Mouse (Mus musculus): Measurements from ENCODE around the gene Opn3. TPM values are rescaled to one million over a fixed set of nuclear protein-coding genes. Genes with fewer than 3 reads are reported as not detected.

Gene Opn3
- polyA plus RNA-seq (2015; fragmentation: Nextera tagmentation; extraction: Ambion mirVana): 6.0 and 6.2 TPM in 2 replicates

DNA sequence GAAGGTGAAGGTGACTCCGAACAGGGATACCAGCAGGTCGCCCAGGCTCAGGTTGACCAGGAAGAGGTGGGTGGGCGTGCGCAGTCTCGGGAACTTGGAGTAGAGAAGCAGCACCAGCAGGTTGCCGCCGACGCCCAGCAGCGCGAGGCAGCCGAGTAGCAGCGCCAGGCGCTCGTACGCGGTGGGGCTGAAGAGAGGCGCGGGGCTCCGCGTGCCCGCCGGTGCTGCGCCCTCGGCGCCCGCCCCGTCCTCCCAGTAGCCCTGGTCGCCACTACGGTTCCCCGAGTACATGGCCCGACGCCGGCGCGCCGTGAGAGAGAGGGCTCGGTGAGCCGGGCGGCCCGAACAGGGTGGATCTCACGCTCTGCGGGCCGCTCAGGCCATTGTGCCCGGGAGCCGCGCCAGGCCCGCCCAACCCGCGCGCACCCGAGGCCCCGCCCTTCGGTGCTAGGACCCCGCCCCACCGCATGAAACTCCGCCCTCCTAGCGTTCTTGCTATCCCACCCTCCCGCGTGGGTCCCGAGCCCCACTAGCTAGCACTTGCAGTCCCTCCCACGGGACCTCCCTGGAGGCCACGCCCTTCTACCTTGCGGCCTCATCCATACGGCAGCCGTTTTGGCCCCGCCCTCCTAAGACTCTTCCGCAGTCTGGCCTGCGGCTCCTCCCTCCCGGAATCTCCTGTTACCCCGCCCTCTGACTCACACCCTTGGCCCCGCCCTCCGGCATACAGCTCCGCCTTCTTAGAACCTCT lies at the start of gene Opn3, which contains the start of gene Chml:
Gene Opn3, minus strand, starts transcription at position 531 of the 751 bp plus-strand sequence.
Gene Chml, minus strand, starts transcription at position 656 of the 751 bp plus-strand sequence.
- under 1% methylated on average over 57 of the region's 73 CpGs for WGBS
- peak; percentile 99 for ATAC-seq (ENCODE audit: insufficient number of reproducible peaks, insufficient read depth, low FRiP score, low TSS enrichment, low read depth)
- peak within 1 kb of the TSS; percentile 84 for H3K27ac ChIP-seq
- no peaks in the 10 kb centered on the region for H3K9me3 ChIP-seq
- peak within 1 kb of the TSS; percentile 88 for H3K4me2 ChIP-seq
- peaks cover 20% of the 10 kb centered on the region for H3K4me1 ChIP-seq
- peak within 1 kb of the TSS; percentile 75 for H3K4me3 ChIP-seq
- H3K27me3 ChIP-seq: no peaks in the 10 kb centered on the region
- peaks cover 8% of the 10 kb centered on the region for H3K36me3 ChIP-seq
- H3K9ac ChIP-seq: peak within 1 kb of the TSS; percentile 83

- Histone ChIP-seq H3K27ac (no peak overlapping the region), H3K27me3 (no peaks in the 10 kb centered on the region), H3K4me2 (no peak overlapping the region), H3K9ac (no peak overlapping the region), H3K36me3 (no peaks in the 10 kb centered on the region), H3K4me1 (no peaks in the 10 kb centered on the region), H3K9me3 (no peaks in the 10 kb centered on the region), H3K4me3 (no peak overlapping the region)
- ATAC-seq (ENCODE audit: insufficient number of reproducible peaks, insufficient read depth, low FRiP score, low TSS enrichment, low read depth): no peak
- WGBS: 50% methylated on average over 7 of the region's 7 CpGs
Observed at GRCm38 (mm10) chr1:175725771-175726170, 33.2 kb upstream of the Opn3 start.

DNA sequence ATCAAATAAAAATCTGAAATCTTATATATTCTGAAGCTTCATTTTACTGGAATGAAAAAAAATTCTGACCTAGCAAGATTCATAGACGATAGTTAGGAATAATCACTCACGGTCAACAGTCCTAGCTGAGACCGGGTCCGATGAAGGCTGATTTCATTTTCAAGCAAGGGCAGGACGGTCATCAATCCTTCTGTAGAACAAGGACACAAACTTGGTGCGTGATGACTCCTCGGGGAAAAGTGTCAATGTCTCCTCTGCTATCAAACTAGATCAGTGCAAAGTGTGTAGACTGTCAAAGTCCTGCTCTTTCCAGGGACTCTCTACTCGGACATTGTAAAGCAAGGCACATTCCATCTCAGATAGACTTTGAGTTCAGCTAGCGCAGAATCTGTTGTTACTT lies 24.3 kb upstream of the Opn3 start:
- Histone ChIP-seq H3K9me3 (no peaks in the 10 kb centered on the region), H3K4me1 (no peaks in the 10 kb centered on the region), H3K27me3 (no peaks in the 10 kb centered on the region), H3K4me2 (no peak overlapping the region), H3K4me3 (no peak overlapping the region), H3K9ac (no peak overlapping the region), H3K36me3 (no peaks in the 10 kb centered on the region), H3K27ac (no peak overlapping the region)
- no peak for ATAC-seq (ENCODE audit: insufficient number of reproducible peaks, insufficient read depth, low FRiP score, low TSS enrichment, low read depth)
- WGBS: 86% methylated on average over 9 of the region's 9 CpGs

GRCm38 (mm10) chr1:175712338-175712909 lies 19.8 kb upstream of the Opn3 start:
- Histone ChIP-seq H3K27me3 (no peaks in the 10 kb centered on the region), H3K36me3 (no peaks in the 10 kb centered on the region), H3K9ac (no peak overlapping the region), H3K4me2 (no peak overlapping the region), H3K9me3 (no peaks in the 10 kb centered on the region), H3K4me3 (no peak overlapping the region), H3K4me1 (no peaks in the 10 kb centered on the region), H3K27ac (no peak overlapping the region)
- ATAC-seq (ENCODE audit: insufficient number of reproducible peaks, insufficient read depth, low FRiP score, low TSS enrichment, low read depth): no peak
- WGBS: 79% methylated on average over 11 of the region's 11 CpGs

- Histone ChIP-seq H3K27ac (no peak overlapping the region), H3K4me3 (no peak overlapping the region), H3K4me2 (no peak overlapping the region), H3K9ac (no peak overlapping the region), H3K9me3 (no peaks in the 10 kb centered on the region), H3K4me1 (no peaks in the 10 kb centered on the region), H3K27me3 (no peaks in the 10 kb centered on the region), H3K36me3 (no peaks in the 10 kb centered on the region)
- ATAC-seq (ENCODE audit: insufficient number of reproducible peaks, insufficient read depth, low FRiP score, low TSS enrichment, low read depth): no peak
Observed at GRCm38 (mm10) chr1:175708013-175708412, 15.4 kb upstream of the Opn3 start.

GRCm38 (mm10) chr1:175707599-175707998 lies 15.0 kb upstream of the Opn3 start:
- H3K4me3 ChIP-seq: no peak overlapping the region
- 69% methylated on average over 5 of the region's 5 CpGs for WGBS
- H3K9ac ChIP-seq: no peak overlapping the region
- H3K9me3 ChIP-seq: no peaks in the 10 kb centered on the region
- no peaks in the 10 kb centered on the region for H3K4me1 ChIP-seq
- H3K36me3 ChIP-seq: no peaks in the 10 kb centered on the region
- no peak overlapping the region for H3K27ac ChIP-seq
- no peak overlapping the region for H3K4me2 ChIP-seq
- no peak for ATAC-seq (ENCODE audit: insufficient number of reproducible peaks, insufficient read depth, low FRiP score, low TSS enrichment, low read depth)
- H3K27me3 ChIP-seq: no peaks in the 10 kb centered on the region

DNA sequence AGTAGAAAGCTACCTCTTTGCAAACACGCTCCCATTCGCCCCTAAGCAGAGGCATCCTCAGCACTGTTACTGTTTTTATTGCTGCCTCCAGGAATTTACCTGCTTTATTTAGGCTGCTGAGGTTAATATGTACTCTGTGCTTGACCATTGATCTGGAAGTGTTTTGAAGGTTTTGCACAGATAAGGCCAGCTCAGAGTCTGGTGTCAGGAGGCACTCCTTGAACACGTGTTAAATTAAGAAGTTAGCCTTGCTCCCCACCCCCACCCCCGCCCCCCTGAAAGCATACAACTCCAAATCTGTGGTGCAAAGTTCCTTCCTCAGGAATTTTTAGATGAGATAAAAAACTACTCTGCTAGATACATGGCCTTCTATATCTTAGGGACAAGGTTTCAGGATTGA lies 8.6 kb upstream of the Opn3 start:
- ATAC-seq (ENCODE audit: insufficient number of reproducible peaks, insufficient read depth, low FRiP score, low TSS enrichment, low read depth): no peak

GRCm38 (mm10) chr1:175699796-175700195 lies 7.2 kb upstream of the Opn3 start:
- H3K9me3 ChIP-seq: no peaks in the 10 kb centered on the region
- WGBS: 22% methylated on average over 4 of the region's 4 CpGs
- H3K4me2 ChIP-seq: no peak overlapping the region
- no peaks in the 10 kb centered on the region for H3K36me3 ChIP-seq
- no peak for ATAC-seq (ENCODE audit: insufficient number of reproducible peaks, insufficient read depth, low FRiP score, low TSS enrichment, low read depth)
- no peaks in the 10 kb centered on the region for H3K4me1 ChIP-seq
- H3K9ac ChIP-seq: no peak overlapping the region
- H3K27me3 ChIP-seq: no peaks in the 10 kb centered on the region
- no peak overlapping the region for H3K4me3 ChIP-seq
- H3K27ac ChIP-seq: no peak overlapping the region

More for the DNA sequence above, 8.6 kb upstream of the Opn3 start:
- H3K27me3 ChIP-seq: no peaks in the 10 kb centered on the region
- H3K9ac ChIP-seq: no peak overlapping the region
- H3K9me3 ChIP-seq: no peaks in the 10 kb centered on the region
- H3K4me3 ChIP-seq: no peak overlapping the region
- H3K4me2 ChIP-seq: no peak overlapping the region
- no peaks in the 10 kb centered on the region for H3K4me1 ChIP-seq
- WGBS: 71% methylated on average over 4 of the region's 4 CpGs
- H3K27ac ChIP-seq: no peak overlapping the region
- no peaks in the 10 kb centered on the region for H3K36me3 ChIP-seq

GRCm38 (mm10) chr1:175699375-175699774 lies 6.8 kb upstream of the Opn3 start:
- H3K4me3 ChIP-seq: no peak overlapping the region
- H3K36me3 ChIP-seq: no peaks in the 10 kb centered on the region
- no peak overlapping the region for H3K27ac ChIP-seq
- no peak for ATAC-seq (ENCODE audit: insufficient number of reproducible peaks, insufficient read depth, low FRiP score, low TSS enrichment, low read depth)
- H3K9ac ChIP-seq: no peak overlapping the region
- H3K4me2 ChIP-seq: no peak overlapping the region
- H3K4me1 ChIP-seq: no peaks in the 10 kb centered on the region
- H3K9me3 ChIP-seq: no peaks in the 10 kb centered on the region
- H3K27me3 ChIP-seq: no peaks in the 10 kb centered on the region
- 59% methylated on average over 3 of the region's 3 CpGs for WGBS

GRCm38 (mm10) chr1:175698293-175698692 lies 5.7 kb upstream of the Opn3 start, which contains the start of gene Wdr64:
Gene Wdr64 (plus strand): TSS chr1:175698593.
- no peak within 1 kb of the TSS for H3K9ac ChIP-seq
- ATAC-seq (ENCODE audit: insufficient number of reproducible peaks, insufficient read depth, low FRiP score, low TSS enrichment, low read depth): no peak
- no peaks in the 10 kb centered on the region for H3K4me1 ChIP-seq
- H3K4me3 ChIP-seq: no peak within 1 kb of the TSS
- no peak within 1 kb of the TSS for H3K27ac ChIP-seq
- H3K9me3 ChIP-seq: no peaks in the 10 kb centered on the region
- no peak within 1 kb of the TSS for H3K4me2 ChIP-seq
- H3K27me3 ChIP-seq: no peaks in the 10 kb centered on the region
- WGBS: 69% methylated on average over 1 of the region's 1 CpGs
- no peaks in the 10 kb centered on the region for H3K36me3 ChIP-seq

- no peak for ATAC-seq (ENCODE audit: insufficient number of reproducible peaks, insufficient read depth, low FRiP score, low TSS enrichment, low read depth)
- H3K4me3 ChIP-seq: peak overlapping the region; percentile 75
- H3K9me3 ChIP-seq: no peaks in the 10 kb centered on the region
- peaks cover 20% of the 10 kb centered on the region for H3K4me1 ChIP-seq
- H3K4me2 ChIP-seq: peak overlapping the region; percentile 88
- no peak overlapping the region for H3K27ac ChIP-seq
- H3K9ac ChIP-seq: peak overlapping the region; percentile 62; the same call in 1 of the 2 replicates
- no peaks in the 10 kb centered on the region for H3K27me3 ChIP-seq
- no peaks in the 10 kb centered on the region for H3K36me3 ChIP-seq
- 51% methylated on average over 12 of the region's 12 CpGs for WGBS
Observed at GRCm38 (mm10) chr1:175693429-175693960, 919 bp upstream of the Opn3 start.

GRCm38 (mm10) chr1:175692997-175693361 lies 403 bp upstream of the Opn3 start:
- peaks cover 3% of the 10 kb centered on the region; the same call in 1 of the 2 replicates for H3K36me3 ChIP-seq
- H3K4me3 ChIP-seq: peak overlapping the region; percentile 75
- H3K27me3 ChIP-seq: no peaks in the 10 kb centered on the region
- WGBS: 2% methylated on average over 17 of the region's 17 CpGs
- ATAC-seq (ENCODE audit: insufficient number of reproducible peaks, insufficient read depth, low FRiP score, low TSS enrichment, low read depth): peak; percentile 43; the same call in 1 of the 2 replicates
- no peak overlapping the region for H3K27ac ChIP-seq
- no peaks in the 10 kb centered on the region for H3K9me3 ChIP-seq
- H3K4me2 ChIP-seq: peak overlapping the region; percentile 88
- H3K9ac ChIP-seq: peak overlapping the region; percentile 62
- peaks cover 20% of the 10 kb centered on the region for H3K4me1 ChIP-seq
